Mouse (Mus musculus): Measurements from ENCODE around the gene Hbb-bt. TPM values are rescaled to one million over a fixed set of nuclear protein-coding genes. Genes with fewer than 3 reads are reported as not detected.
"Not testable (repeated sequence)": the region's sequence is repeated elsewhere in the genome, so short reads cannot be mapped to it uniquely, and the experiment has no call there.

The Hbb-bt gene
- total RNA-seq, 1 experiment from 2014 or later = 1,182 TPM

DNA sequence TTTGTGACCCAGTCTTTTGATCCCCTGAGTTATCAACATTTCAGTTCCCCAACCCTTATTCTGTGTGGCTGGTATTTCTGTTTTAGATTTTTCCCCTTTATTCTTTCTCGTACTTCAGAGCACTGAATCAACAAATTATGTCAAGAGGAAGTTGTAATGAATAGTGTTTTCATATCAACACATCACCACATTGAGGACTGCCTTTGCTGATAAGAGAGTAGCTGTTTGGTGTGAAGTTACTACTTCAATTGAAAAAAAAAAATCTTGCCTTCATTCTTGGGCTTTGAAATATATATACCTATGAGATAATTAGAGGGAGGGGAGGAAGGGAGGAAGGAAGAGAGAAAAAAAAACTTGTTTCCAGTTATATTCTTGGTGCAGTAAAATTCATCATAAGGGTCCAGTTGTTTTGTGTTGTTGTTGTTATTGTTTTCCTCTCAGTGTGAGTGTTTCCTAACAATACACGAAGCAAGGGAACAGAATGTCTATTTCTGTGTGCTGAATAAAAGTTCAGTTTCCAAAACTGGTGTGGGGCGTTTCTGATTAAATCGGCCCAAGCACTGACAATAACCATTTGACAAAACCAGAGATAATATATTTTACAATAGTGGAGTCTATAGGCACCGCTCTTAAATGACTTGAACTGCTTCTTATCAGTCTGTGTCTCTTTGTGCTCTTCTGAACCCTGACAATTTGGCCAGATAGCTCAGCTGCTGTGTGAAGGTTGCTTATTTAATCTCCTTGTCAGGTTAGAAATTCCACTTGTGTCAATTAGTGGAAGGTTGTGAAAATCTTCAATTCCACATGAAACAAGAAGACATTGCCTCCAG lies 4.6 kb downstream of the Hbb-bt start:
- DNase-seq = no peak

DNA sequence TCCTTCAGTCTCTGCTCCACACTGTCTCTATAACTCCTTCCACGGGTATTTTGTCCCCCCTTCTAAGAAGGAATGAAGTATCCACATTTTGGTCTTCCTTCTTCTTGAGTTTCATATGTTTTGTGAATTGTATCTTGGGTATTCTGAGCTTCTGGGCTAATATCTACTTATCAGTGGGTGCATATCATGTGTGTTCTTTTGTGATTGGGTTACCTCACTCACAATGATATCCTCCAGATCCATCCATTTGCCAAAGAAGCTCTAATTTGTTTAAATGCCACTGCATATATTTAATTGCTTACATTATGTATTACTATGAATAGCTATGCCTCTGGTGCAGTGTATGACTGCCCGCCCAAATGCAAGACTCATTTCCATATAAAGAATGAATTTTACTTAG lies 5.7 kb downstream of the Hbb-bt start:
- DNase-seq = not testable (repeated sequence)

DNA sequence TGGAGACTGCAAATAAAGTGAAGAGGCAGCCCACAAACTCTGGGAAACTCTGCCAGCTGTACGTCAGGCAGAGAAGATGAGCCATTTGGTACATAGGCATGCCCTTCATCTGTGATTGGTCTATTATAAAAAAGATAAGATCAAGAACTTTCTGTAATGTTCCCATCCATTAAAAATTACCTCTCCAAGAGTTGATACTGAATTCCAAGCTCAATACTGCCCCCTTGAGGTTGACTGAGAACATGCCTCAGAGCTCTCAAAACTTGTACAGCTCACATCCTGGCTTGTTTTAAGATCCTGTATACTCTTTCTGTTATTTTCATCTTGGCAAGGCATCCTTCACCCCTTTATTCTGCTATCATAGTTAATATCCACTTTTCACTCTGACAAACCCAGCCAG lies 6.9 kb downstream of the Hbb-bt start:
- peak; percentile 30 for DNase-seq

DNA sequence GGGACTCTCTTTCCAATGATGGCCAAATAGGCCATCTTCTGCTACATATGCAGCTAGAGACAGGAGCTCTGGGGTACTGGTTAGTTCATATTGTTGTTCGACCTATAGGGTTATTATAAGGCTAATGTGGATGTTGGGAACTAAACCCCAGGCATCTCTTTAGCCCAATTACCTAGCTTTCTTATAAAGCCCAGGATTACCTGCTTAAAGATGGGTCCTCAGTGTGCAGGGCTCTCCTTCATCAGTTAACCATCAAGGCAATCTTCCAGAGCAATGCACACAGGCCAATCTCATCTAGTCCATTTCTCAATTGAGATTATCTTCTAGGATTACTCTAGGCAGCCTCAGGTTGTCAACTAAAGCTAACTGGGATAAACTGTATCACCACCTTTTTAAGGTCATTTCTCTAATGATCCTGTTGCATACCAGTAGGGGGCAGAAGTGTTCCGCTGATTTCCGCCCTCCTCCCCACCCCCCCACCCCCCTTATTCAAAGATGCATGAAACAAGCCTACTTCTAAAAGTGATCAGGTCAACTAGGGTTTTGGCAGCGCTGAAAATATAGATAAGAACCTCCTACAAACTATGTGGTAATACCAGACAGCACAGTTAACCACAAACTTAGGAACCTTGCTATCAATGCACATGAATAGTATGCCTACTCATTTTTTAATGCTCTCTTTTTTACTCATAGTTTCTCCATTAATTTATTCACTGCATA lies 21.0 kb downstream of the Hbb-bt start:
- DNase-seq = no peak

DNA sequence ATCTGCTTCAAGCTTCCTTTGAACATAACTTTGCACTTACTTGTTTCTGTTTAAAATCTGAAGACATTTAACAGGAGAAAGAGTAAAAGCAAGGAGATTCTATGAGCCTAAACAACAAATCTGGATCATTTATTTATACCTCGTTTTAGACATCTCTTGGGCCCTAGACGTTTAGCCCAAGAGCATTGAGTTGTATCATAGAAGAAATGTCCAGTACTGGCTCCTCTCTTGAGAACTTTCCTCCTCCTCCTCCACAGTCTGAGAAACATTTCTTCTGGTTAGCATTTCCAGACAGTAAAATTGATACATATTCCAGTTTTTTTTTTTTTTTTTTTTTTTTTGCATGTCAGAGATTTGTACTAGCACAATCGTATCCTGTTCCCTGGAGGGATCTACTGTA lies 22.1 kb downstream of the Hbb-bt start, which contains the start of gene Olfr67:
Gene Olfr67 (minus strand): TSS at position 101 of the 400 bp plus-strand sequence.
- DNase-seq = no peak

DNA sequence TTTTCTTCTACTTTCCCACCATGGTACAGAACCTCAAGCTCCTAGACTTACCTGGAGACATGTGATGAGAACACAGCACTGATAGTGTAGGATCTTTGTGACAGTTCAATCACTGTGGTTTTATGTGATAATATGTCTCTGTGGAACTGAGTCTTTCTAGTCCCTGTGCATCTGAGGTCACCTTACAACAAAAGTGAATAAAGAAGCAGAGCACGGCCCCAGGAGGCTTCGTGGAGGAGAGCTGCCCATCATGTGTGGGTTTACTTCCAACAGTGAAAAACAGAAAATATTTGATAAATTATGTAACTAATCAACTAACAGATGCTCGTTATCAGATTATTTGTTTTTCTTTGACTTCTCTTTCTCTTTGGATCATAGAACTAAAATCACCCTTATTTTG lies 34.2 kb downstream of the Hbb-bt start, which contains the start of gene Olfr68:
Gene Olfr68 (minus strand): TSS at position 101 of the 400 bp plus-strand sequence.
- no peak for DNase-seq

DNA sequence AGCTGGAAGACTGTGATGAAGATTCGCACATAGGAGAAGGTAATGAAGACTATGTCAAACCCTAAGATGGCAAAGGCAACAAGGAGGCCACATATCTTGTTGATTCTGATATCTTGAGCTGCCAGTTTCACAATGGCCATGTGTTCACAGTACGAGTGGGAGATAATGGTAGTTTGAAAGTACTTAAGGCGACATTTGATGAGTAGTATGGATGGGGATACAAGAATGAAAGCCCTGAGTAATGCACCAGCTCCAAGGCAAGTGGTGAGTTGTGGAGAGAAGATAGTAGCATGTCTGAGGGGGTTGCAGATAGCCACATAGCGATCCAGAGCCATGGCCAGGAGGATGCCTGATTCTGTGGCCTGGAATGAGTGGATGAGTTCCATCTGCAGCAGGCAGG lies 36.1 kb downstream of the Hbb-bt start:
- DNase-seq = not testable (repeated sequence)

DNA sequence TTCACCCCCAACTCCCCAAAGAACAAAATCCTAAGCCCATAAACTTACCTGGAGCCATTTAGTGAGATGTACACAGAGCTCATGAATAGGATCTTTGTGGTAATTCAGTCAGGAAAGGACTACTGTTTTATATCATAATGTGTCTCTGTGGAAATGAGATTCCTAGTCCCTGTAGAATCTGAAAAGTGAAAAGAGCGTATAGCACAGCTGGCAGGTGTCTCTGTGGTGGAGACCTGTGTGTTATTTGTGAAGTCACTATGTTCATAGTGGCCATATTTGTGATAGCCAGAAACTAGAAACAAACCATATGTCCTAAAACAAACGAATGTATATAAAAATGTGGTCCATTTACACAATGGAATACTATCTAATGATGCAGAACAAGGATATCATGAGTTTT lies 42.3 kb downstream of the Hbb-bt start, which contains the start of gene Olfr69:
Gene Olfr69 (minus strand): TSS at position 101 of the 400 bp plus-strand sequence.
- DNase-seq = no peak

DNA sequence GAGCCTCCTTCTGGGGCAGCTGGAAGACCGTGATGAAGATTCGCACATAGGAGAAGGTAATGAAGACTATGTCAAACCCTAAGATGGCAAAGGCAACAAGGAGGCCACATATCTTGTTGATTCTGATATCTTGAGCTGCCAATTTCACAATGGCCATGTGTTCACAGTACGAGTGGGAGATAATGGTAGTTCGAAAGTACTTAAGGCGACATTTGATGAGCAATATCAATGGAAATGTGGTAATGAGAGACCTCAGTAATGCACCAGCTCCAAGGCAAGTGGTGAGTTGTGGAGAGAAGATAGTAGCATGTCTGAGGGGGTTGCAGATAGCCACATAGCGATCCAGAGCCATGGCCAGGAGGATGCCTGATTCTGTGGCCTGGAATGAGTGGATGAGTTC lies 46.1 kb downstream of the Hbb-bt start:
- DNase-seq = not testable (repeated sequence)

Other genes starting within 250 kb of the Hbb-bt start
- gene Olfr616, start 244.9 kb downstream of the Hbb-bt start, total RNA-seq (2021) = not detected in 2 replicates
- not detected in 2 replicates for gene Olfr617, start 240.9 kb downstream of the Hbb-bt start, total RNA-seq (2021)
- not detected in 2 replicates for gene Olfr618, start 223.9 kb downstream of the Hbb-bt start, total RNA-seq (2021)
- not detected in 2 replicates for gene Olfr619, start 213.4 kb downstream of the Hbb-bt start, total RNA-seq (2021)
- not detected in 2 replicates for gene Olfr620, start 201.5 kb downstream of the Hbb-bt start, total RNA-seq (2021)
- gene Olfr622, start 171.3 kb downstream of the Hbb-bt start, total RNA-seq (2021) = not detected in 2 replicates
- gene Olfr623, start 150.3 kb downstream of the Hbb-bt start, total RNA-seq (2021) = not detected in 2 replicates
- gene Olfr624, start 142.8 kb downstream of the Hbb-bt start, total RNA-seq (2021) = 0.04 TPM in 1 of 2 replicates, not detected in the other
- not detected in 2 replicates for gene Olfr625-ps1, start 131.3 kb downstream of the Hbb-bt start, total RNA-seq (2021)
- gene Olfr243, start 99.3 kb downstream of the Hbb-bt start, total RNA-seq (2021) = not detected in 2 replicates
- not detected in 2 replicates for gene Olfr628, start 83.6 kb downstream of the Hbb-bt start, total RNA-seq (2021)
- not detected in 2 replicates for gene Olfr629, start 69.1 kb downstream of the Hbb-bt start, total RNA-seq (2021)
- not detected in 2 replicates for gene Olfr630, start 56.7 kb downstream of the Hbb-bt start, total RNA-seq (2021)
- not detected in 2 replicates for gene Olfr69, start 42.4 kb downstream of the Hbb-bt start, total RNA-seq (2021)
- not detected in 2 replicates for gene Olfr68, start 34.3 kb downstream of the Hbb-bt start, total RNA-seq (2021)
- not detected in 2 replicates for gene Olfr67, start 22.2 kb downstream of the Hbb-bt start, total RNA-seq (2021)
- 8,688 and 11,965 TPM in 2 replicates for gene Hbb-bs, start 14.1 kb upstream of the Hbb-bt start, total RNA-seq (2021)
- not detected in 2 replicates for gene Hbb-bh2, start 26.5 kb upstream of the Hbb-bt start, total RNA-seq (2021)
- not detected in 2 replicates for gene Hbb-bh1, start 29.2 kb upstream of the Hbb-bt start, total RNA-seq (2021)
- gene Hbb-y, start 39.2 kb upstream of the Hbb-bt start, total RNA-seq (2021) = not detected in 2 replicates
- not detected in 2 replicates for gene Olfr66, start 72.3 kb upstream of the Hbb-bt start, total RNA-seq (2021)
- not detected in 2 replicates for gene Olfr64, start 80.5 kb upstream of the Hbb-bt start, total RNA-seq (2021)
- not detected in 2 replicates for gene Olfr65, start 89.5 kb upstream of the Hbb-bt start, total RNA-seq (2021)
- gene Olfr631, start 114.8 kb upstream of the Hbb-bt start, total RNA-seq (2021) = not detected in 2 replicates
- not detected in 2 replicates for gene Olfr632, start 120.4 kb upstream of the Hbb-bt start, total RNA-seq (2021)
- not detected in 2 replicates for gene Olfr633, start 130.4 kb upstream of the Hbb-bt start, total RNA-seq (2021)
- not detected in 2 replicates for gene Olfr635, start 157.2 kb upstream of the Hbb-bt start, total RNA-seq (2021)
- not detected in 2 replicates for gene Olfr638, start 184.8 kb upstream of the Hbb-bt start, total RNA-seq (2021)
- gene Olfr639, start 203.3 kb upstream of the Hbb-bt start, total RNA-seq (2021) = not detected in 2 replicates
- not detected in 2 replicates for gene Olfr640, start 211.6 kb upstream of the Hbb-bt start, total RNA-seq (2021)
- gene Olfr641, start 221.4 kb upstream of the Hbb-bt start, total RNA-seq (2021) = not detected in 2 replicates
- not detected in 2 replicates for gene Olfr642, start 238.7 kb upstream of the Hbb-bt start, total RNA-seq (2021)
- not detected in 2 replicates for gene 4930516K23Rik, start 247.4 kb upstream of the Hbb-bt start, total RNA-seq (2021)